Mouse (Mus musculus) thymus, postnatal 14 days (tissue): ENCODE results near the gene Serpinh1.

ENCODE experiments used
- DNase-seq: peaks from one replicate; pipeline ENCODE4 v3.0.0; 2021

The Serpinh1 gene

DNA sequence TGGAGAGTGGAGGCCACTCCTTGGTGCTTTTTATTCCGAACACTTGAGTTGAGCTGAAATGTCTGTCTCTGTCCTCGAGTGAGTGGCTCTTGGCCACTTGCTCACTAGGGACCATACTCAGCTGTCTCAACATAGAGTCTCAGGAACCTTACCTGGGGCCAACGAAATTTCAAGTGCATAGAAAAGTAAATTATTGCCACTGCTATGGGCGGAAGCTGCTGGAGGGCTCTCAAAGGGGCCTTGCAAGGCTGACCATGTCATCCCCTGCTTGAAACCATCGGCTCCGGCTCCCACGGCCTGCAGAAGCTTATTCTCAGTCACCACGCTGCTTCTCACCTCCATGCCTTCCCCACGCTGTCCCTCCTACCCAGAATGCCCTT, 29.7 kb downstream of the Serpinh1 start:
- no peak for DNase-seq

DNA sequence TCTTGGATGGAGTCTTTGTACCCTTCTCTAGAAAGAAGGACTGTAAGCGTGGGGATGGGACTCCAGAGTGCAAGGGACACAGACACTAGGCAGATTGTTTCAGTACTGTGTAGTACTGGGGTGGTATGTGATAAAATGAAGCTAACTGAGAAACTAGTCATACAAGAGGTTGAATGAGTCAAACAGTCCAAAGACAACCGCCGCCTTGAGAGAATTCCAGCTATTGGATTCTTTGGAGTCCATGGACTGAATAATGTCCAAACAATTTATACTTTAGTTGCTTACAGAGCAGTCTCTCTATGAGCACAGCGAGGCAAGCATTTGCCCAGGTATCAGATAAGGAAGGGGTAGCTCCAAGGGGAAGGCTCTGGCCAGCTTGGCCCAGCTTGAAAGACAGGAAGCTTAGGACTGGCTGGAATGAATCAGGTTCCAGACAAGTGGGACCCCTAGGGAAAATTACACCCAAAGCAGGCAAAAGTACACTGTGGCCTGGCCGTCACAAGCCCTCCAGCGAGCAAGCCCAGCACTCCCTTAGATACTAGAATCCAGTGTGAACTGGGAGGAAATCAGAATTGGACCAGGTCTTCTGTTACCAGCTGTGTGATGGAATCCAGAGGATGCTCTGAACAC, 30.2 kb downstream of the Serpinh1 start:
- DNase-seq: no peak

GRCm38 (mm10) chr7:99320524-99320923, 32.5 kb downstream of the Serpinh1 start:
- DNase-seq: no peak

DNA sequence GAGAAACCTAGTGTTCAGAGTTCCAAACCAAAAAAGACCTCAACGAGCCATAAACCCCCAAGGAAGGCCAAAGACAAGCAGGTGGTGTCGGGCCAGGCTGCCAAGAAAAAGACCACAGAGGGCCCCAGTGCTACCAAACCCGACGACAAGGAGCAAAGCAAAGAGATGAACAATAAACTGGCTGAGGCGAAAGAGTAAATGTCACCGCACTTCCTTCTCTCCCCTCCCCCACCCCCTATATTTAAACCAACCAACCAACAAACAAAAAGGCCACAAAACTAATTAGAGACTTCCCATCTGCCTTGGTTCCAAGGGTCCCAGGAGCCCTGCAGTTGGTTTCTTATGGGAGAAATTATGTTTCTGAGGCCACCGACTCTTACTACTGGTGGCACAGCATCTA, 35.6 kb downstream of the Serpinh1 start:
- no peak for DNase-seq

GRCm38 (mm10) chr7:99316207-99316606, 36.8 kb downstream of the Serpinh1 start:
- no peak for DNase-seq

DNA sequence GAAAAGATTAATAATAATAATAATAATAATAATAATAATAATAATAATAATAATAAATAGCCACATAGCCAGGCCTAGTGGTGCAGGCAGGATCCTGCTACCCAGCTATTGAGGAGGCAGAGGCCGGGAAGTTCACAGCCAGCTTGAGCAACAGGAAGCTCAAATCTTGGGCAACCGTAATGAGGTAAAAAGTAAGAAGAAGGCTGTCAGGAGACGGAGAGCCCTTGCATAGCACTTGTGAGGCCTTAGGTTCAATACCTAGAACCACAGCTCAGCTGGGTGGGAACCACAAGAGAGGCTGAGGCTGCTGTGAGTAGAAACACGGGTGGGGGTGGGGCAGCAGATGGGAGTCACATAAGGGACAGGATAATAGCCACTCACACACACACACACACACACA, 38.5 kb downstream of the Serpinh1 start:
- DNase-seq: no peak

GRCm38 (mm10) chr7:99313253-99313652, 39.8 kb downstream of the Serpinh1 start:
- DNase-seq: no peak

DNA sequence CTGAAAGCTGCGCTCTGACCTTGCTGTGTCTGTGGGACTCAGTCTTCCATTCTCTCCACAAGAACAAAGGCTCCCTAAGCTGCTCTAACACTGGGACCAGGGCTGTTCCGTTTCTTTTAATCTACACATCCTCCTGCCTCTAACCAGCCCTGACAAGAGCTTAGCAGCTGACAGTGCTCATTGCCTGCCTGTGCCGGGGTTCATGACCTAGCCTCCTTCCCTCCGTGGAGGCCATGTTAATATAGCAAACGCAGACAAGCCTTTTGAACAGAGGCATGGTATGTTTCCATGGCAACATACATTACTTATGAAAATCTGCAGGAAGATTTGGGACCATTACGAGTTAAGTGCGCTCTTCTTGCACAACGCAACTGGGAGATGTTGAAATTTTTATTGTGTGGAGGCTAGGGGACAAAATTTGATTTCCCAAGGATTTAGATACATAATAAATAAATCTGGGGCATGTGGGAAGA, 40.3 kb downstream of the Serpinh1 start:
- DNase-seq: no peak

GRCm38 (mm10) chr7:99312058-99312457, 41.0 kb downstream of the Serpinh1 start:
- DNase-seq: no peak

DNA sequence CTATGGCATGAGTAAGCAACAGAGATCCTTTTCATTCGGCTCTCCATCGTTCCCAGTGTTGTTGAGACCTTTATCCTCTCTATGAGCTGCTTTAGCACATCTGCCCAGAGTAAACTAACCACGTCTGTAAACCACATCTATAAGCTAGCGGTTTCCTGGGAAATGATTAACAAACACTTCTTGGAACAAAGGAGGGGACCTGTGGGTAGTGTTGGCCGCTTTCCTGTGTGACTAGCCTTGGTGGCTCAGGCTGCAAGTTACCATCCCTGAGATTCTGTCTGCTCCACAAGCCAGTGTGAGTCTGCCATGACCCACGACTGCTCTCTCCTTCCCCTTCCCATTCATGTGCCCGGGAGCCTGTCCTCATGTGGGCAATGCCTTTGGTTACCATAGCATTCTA, 41.6 kb downstream of the Serpinh1 start:
- no peak for DNase-seq

DNA sequence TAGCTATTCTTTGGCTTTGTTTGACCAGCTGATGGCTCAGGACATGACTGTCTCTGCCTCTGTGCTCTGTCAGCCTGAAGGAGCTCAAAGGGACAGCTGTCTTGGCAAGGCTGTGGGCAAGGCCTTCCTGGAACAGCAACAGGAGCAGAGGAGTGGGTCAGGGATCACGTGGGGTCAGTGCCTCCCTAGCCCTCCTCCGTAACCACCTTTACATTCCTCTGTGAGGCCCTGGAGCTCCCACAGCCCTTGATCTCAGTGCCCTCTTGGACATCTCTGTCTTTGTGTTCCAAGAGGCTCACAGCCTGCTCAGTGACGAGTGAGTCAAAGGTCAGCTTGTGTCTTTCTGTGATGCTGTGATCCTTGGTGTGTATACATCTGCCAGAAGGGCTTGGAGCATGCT, 46.4 kb downstream of the Serpinh1 start:
- DNase-seq: no peak

- no peak for DNase-seq
These were observed 47.4 kb downstream of the Serpinh1 start for GRCm38 (mm10) chr7:99305688-99306087.

GRCm38 (mm10) chr7:99304949-99305372, 48.1 kb downstream of the Serpinh1 start:
- DNase-seq: no peak

GRCm38 (mm10) chr7:99304029-99304428, 49.0 kb downstream of the Serpinh1 start:
- DNase-seq: no peak

- no peak for DNase-seq
These were observed 52.3 kb downstream of the Serpinh1 start for GRCm38 (mm10) chr7:99300650-99301175.
